Mouse (Mus musculus) limb, embryonic 14.5 days (tissue): ENCODE measurements around the gene Nf1. TPM values are rescaled to one million over a fixed set of nuclear protein-coding genes. Genes with fewer than 3 reads are reported as not detected.

ENCODE experiments used
- ATAC-seq: fragments of 200-750 bp; cut with Nextera tagmentation; 2 replicates; pipeline ENCODE4 v1.8.0; 2017; ENCODE audit warnings: low read depth, moderate number of reproducible peaks, moderate TSS enrichment; ENCODE audit not compliant: low FRiP score
- DNase-seq: peaks from one replicate; pipeline ENCODE4 v3.0.0-alpha.2; 2015; ENCODE audit warnings: low spot score
- H3K27ac ChIP-seq: fragments of 300-500 bp; sonication (generic); replicated peaks from 2 replicates; pipeline ENCODE4 v1.5.1; 2014; ENCODE audit warnings: low read depth, mild to moderate bottlenecking, low read length, moderate library complexity, mixed read lengths
- H3K27me3 ChIP-seq: fragments of 300-500 bp; sonication (generic); 2 replicates; pipeline ENCODE4 v1.6.1; 2014; ENCODE audit warnings: low read length, mixed read lengths; ENCODE audit not compliant: control insufficient read depth, insufficient read depth
- H3K36me3 ChIP-seq: fragments of 300-500 bp; sonication (generic); 2 replicates; pipeline ENCODE4 v1.6.1; 2014; ENCODE audit warnings: mild to moderate bottlenecking, low read length, moderate library complexity, mixed read lengths; ENCODE audit not compliant: control insufficient read depth, insufficient read depth
- H3K4me1 ChIP-seq: fragments of 300-500 bp; sonication (generic); 2 replicates; pipeline ENCODE4 v1.6.1; 2014; ENCODE audit warnings: antibody characterized with exemption, low read length, mixed read lengths; ENCODE audit not compliant: control insufficient read depth, insufficient read depth
- H3K4me2 ChIP-seq: fragments of 300-500 bp; sonication (generic); replicated peaks from 2 replicates; pipeline ENCODE4 v1.6.1; 2014; ENCODE audit warnings: low read depth, mild to moderate bottlenecking, low read length, moderate library complexity; ENCODE audit not compliant: severe bottlenecking
- H3K4me3 ChIP-seq: fragments of 300-500 bp; sonication (generic); replicated peaks from 2 replicates; pipeline ENCODE4 v1.5.1; 2014; ENCODE audit warnings: low read length
- H3K9ac ChIP-seq: fragments of 300-500 bp; sonication (generic); 2 replicates; pipeline ENCODE4 v1.6.1; 2014; ENCODE audit warnings: mild to moderate bottlenecking, low read depth, low read length, moderate library complexity; ENCODE audit not compliant: severe bottlenecking
- H3K9me3 ChIP-seq: fragments of 300-500 bp; sonication (generic); 2 replicates; pipeline ENCODE4 v1.6.1; 2016; ENCODE audit warnings: low read length; ENCODE audit not compliant: control insufficient read depth
- POLR2A ChIP-seq: fragments of 200-500 bp; IDR thresholded peaks from 2 replicates; pipeline ENCODE4 v1.8.0; 2012; ENCODE audit warnings: inconsistent platforms, mild to moderate bottlenecking, moderate library complexity, borderline replicate concordance; ENCODE audit not compliant: insufficient read depth, insufficient read length; ENCODE audit errors: extremely low read depth
- WGBS: fragments of 180-500 bp; shearing (Covaris S2); extraction: QIAGEN DNeasy Blood & Tissue Kit; methylation state at CpG from one replicate; pipeline ENCODE4 v1.1.7; 2014; 5-methylcytosine and 5-hydroxymethylcytosine counted together
- polyA plus RNA-seq, 2 experiments: library from polyadenylated mRNA; depleted of rRNA in 1 of 2; stranded (reverse) in 1 of 2; unstranded in 1 of 2; fragments of >200 nt; fragmentation: Nextera tagmentation in 1 of 2; extraction: Ambion mirVana in 1 of 2; gene quantifications; 2 replicates each; pipeline versions ENCODE4 v1.2.1 to v1.2.3; 2012 to 2014

Gene Nf1
- polyA plus RNA-seq, 2 experiments, result 10.8 to 21.7 TPM

GRCm38 (mm10) chr11:79484721-79485120 is 145.2 kb downstream of the Nf1 start:
- Histone ChIP-seq H3K27ac (no peak overlapping the region), H3K27me3 (no peaks in the 10 kb centered on the region), H3K4me1 (no peaks in the 10 kb centered on the region), H3K9me3 (no peaks in the 10 kb centered on the region), H3K4me3 (no peak overlapping the region), H3K36me3 (peaks cover 11% of the 10 kb centered on the region), H3K4me2 (no peak overlapping the region), H3K9ac (no peak overlapping the region)
- no peak for TF ChIP-seq POLR2A
- DNase-seq, result no peak
- ATAC-seq, result no peak

- no peak overlapping the region for H3K4me3 ChIP-seq
- no peak overlapping the region for H3K9ac ChIP-seq
- TF ChIP-seq POLR2A, result no peak
- H3K27me3 ChIP-seq, result no peaks in the 10 kb centered on the region
- peaks cover 17% of the 10 kb centered on the region for H3K36me3 ChIP-seq
- WGBS, result 90% methylated on average over 10 of the region's 10 CpGs
- DNase-seq (no peak), ATAC-seq (no peak)
- H3K4me1 ChIP-seq, result no peaks in the 10 kb centered on the region
- no peak overlapping the region for H3K4me2 ChIP-seq
- no peaks in the 10 kb centered on the region for H3K9me3 ChIP-seq
- no peak overlapping the region for H3K27ac ChIP-seq
Measured at GRCm38 (mm10) chr11:79494976-79495800, 155.7 kb downstream of the Nf1 start.

- no peak for ATAC-seq
- Histone ChIP-seq H3K27ac (no peak overlapping the region), H3K4me2 (no peak overlapping the region), H3K9me3 (no peaks in the 10 kb centered on the region), H3K9ac (no peak overlapping the region), H3K36me3 (peaks cover 5% of the 10 kb centered on the region; the same call in 1 of the 2 replicates), H3K4me1 (no peaks in the 10 kb centered on the region), H3K4me3 (no peak overlapping the region), H3K27me3 (no peaks in the 10 kb centered on the region)
- DNase-seq, result no peak
- 74% methylated on average over 2 of the region's 2 CpGs for WGBS
- TF ChIP-seq POLR2A, result no peak
Measured at GRCm38 (mm10) chr11:79502917-79503316, 163.4 kb downstream of the Nf1 start.

DNA sequence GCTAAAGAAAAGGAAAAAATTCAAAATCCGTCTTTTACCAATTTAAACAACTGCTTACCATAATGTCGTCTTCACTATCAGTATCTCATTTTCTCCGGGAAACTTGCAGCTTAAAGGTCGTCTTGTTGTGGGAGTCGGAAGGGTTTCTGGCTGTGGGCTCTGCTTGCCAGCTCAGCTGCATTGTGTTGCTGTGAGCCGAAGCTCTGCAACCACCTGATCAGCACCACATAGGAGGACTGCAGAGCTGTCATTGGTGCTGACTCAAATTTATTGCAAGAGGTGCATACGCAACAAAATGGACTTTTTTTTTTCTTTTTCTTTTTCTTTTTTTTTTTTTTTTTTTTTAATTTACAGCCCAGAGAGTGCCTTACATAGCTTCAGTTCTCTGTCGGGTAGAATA is 164.4 kb downstream of the Nf1 start, which contains the start of gene Omg:
Omg (minus strand) TSS at position 240 of the 400 bp plus-strand sequence.
- H3K27me3 ChIP-seq, result no peaks in the 10 kb centered on the region
- H3K36me3 ChIP-seq, result peaks cover 5% of the 10 kb centered on the region; the same call in 1 of the 2 replicates
- H3K4me1 ChIP-seq, result no peaks in the 10 kb centered on the region
- H3K27ac ChIP-seq, result no peak within 1 kb of the TSS
- no peak for ATAC-seq
- H3K4me2 ChIP-seq, result no peak within 1 kb of the TSS
- no peaks in the 10 kb centered on the region for H3K9me3 ChIP-seq
- 61% methylated on average over 8 of the region's 8 CpGs for WGBS
- no peak for TF ChIP-seq POLR2A
- H3K9ac ChIP-seq, result no peak within 1 kb of the TSS
- H3K4me3 ChIP-seq, result no peak within 1 kb of the TSS
- DNase-seq, result no peak

DNA sequence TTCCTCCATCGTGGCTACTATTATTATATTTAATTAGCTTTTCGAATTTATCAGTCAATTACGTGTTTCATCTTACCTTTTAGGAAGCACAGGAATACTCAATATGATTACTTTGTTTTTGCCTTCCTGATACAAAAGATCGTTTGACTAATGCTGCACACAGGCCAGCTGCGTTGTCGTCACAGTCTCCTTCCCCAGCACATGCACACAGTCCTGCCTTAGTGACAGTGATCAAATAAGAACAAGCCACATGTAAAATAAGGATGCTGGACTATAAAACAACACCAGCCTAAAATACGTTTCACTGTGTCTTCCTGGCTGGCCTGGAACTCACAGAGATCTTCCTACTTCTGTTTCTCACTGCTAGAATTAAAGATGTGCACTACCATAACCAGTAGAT is 165.0 kb downstream of the Nf1 start:
- ATAC-seq, result no peak
- Histone ChIP-seq H3K36me3 (peaks cover 5% of the 10 kb centered on the region; the same call in 1 of the 2 replicates), H3K27me3 (no peaks in the 10 kb centered on the region), H3K27ac (no peak overlapping the region), H3K9me3 (no peaks in the 10 kb centered on the region), H3K4me1 (no peaks in the 10 kb centered on the region), H3K9ac (no peak overlapping the region), H3K4me2 (no peak overlapping the region), H3K4me3 (no peak overlapping the region)
- TF ChIP-seq POLR2A, result no peak
- DNase-seq, result no peak
- WGBS, result 81% methylated on average over 7 of the region's 7 CpGs
